Mouse (Mus musculus): ENCODE measurements at regions not wholly inside any gene's neighbourhood (a gene's known extent, or its start where the extent isn't known, plus 50 kb on each side); places are given as distances from the start of the nearest gene placed in this dataset.

DNA sequence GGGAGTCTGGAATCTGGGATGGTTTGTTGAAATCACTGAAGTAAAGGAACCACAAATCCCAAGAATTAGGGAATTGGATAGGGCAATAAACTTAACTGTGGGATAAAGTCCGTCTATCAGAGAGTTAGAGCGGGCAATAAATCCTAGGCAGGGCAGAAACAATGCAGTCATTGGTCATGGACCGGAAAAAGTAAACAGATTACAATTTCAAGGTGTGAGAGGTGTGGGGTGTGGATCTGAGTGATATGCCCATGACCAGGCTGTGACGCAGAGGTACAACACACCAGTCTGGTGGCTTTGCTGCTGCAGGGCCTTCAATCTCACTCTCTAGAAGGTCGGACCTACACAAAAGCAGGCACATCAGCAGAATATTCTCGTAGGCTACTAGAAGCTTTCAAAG, 206.1 kb upstream of the Klf14 start:
- TF ChIP-seq CEBPB (IDR thresholded peaks at IDR 0.05; ENCODE audit: low read depth), result no peak
- TF ChIP-seq MYOG (IDR thresholded peaks at IDR 0.05; ENCODE audit: control insufficient read depth, extremely low read depth, insufficient read length), result no peak
- TF ChIP-seq FOSL1 (IDR thresholded peaks at IDR 0.05; ENCODE audit: insufficient read depth, low read length, poor library complexity, severe bottlenecking), result no peak
- no peak for TF ChIP-seq MAX (IDR thresholded peaks at IDR 0.05)
- TF ChIP-seq USF1 (IDR thresholded peaks at IDR 0.05; ENCODE audit: low read depth), result no peak
- H3K79me3 ChIP-seq (ENCODE audit: low read depth), result no peaks in the 10 kb centered on the region
- H3K27me3 ChIP-seq (ENCODE audit: control insufficient read depth, insufficient read depth, insufficient read length), result no peaks in the 10 kb centered on the region
- peaks cover 35% of the 10 kb centered on the region for H3K36me3 ChIP-seq (ENCODE audit: control insufficient read depth, insufficient read depth)
- H3ac ChIP-seq (ENCODE audit: control insufficient read depth, insufficient read length, low read depth), result no peak overlapping the region
- no peaks in the 10 kb centered on the region for H3K79me2 ChIP-seq (ENCODE audit: control insufficient read depth, insufficient read depth)
- H3K4me3 ChIP-seq (ENCODE audit: insufficient read depth, poor library complexity, severe bottlenecking), result no peak overlapping the region

DNA sequence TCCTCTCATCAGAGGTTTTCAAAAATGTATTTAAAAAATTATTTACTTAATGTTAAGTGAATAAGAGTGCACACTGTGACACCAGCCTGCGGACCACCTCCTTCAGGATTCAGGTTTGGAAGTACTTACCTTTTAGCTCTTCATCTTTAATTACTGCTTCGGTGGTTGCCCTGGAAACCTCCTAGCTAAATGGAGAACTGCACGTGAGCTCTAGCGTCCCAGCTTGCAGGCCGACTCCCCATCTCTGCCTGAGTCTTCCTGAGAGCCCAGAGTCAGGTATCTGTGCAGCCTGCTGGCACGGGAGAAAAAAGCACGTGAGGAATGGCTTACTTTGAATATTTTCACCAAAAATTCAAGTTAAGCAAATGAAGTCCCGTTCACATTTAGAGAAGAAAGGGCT, 207.5 kb upstream of the Klf14 start:
- Histone ChIP-seq H3K79me3 (ENCODE audit: low read depth) (no peaks in the 10 kb centered on the region), H3K36me3 (ENCODE audit: control insufficient read depth, insufficient read depth) (peaks cover 35% of the 10 kb centered on the region), H3K79me2 (ENCODE audit: control insufficient read depth, insufficient read depth) (no peaks in the 10 kb centered on the region), H3ac (ENCODE audit: control insufficient read depth, insufficient read length, low read depth) (no peak overlapping the region), H3K4me3 (ENCODE audit: insufficient read depth, poor library complexity, severe bottlenecking) (no peak overlapping the region), H3K27me3 (ENCODE audit: control insufficient read depth, insufficient read depth, insufficient read length) (no peaks in the 10 kb centered on the region)
- TF ChIP-seq FOSL1 (IDR thresholded peaks at IDR 0.05; ENCODE audit: insufficient read depth, low read length, poor library complexity, severe bottlenecking), result no peak
- no peak for TF ChIP-seq CEBPB (IDR thresholded peaks at IDR 0.05; ENCODE audit: low read depth)
- TF ChIP-seq MYOG (IDR thresholded peaks at IDR 0.05; ENCODE audit: control insufficient read depth, extremely low read depth, insufficient read length), result no peak

DNA sequence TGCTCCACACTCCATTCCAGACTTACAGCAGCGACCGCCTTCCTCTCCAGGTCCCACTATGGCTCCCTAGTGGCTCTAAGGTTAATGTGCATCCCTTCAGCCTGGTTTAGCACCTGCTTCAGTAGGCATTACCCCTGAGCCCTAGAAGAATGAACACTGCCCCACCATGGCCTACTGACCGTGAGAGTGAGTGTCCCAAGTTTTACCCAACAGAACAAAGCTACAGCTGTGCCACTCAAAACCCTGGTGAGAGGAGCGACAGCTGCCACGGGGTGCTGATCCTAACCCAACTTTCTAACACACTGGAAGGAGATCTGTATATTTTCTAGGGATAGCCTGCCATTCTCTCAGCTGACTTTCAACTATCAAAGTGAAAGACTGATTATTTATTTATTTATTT, 208.9 kb upstream of the Klf14 start:
- H3K79me2 ChIP-seq (ENCODE audit: control insufficient read depth, insufficient read depth), result peaks cover 10% of the 10 kb centered on the region
- H3ac ChIP-seq (ENCODE audit: control insufficient read depth, insufficient read length, low read depth), result no peak overlapping the region
- H3K27me3 ChIP-seq (ENCODE audit: control insufficient read depth, insufficient read depth, insufficient read length), result no peaks in the 10 kb centered on the region
- no peak for TF ChIP-seq MYOD1 (IDR thresholded peaks at IDR 0.05; ENCODE audit: control insufficient read depth, insufficient read length, low read depth)
- TF ChIP-seq MYOG (IDR thresholded peaks at IDR 0.05; ENCODE audit: control insufficient read depth, extremely low read depth, insufficient read length), result no peak
- TF ChIP-seq CEBPB (IDR thresholded peaks at IDR 0.05; ENCODE audit: low read depth), result no peak
- H3K4me3 ChIP-seq (ENCODE audit: insufficient read depth, poor library complexity, severe bottlenecking), result no peak overlapping the region
- H3K79me3 ChIP-seq (ENCODE audit: low read depth), result no peaks in the 10 kb centered on the region
- peaks cover 28% of the 10 kb centered on the region for H3K36me3 ChIP-seq (ENCODE audit: control insufficient read depth, insufficient read depth)

DNA sequence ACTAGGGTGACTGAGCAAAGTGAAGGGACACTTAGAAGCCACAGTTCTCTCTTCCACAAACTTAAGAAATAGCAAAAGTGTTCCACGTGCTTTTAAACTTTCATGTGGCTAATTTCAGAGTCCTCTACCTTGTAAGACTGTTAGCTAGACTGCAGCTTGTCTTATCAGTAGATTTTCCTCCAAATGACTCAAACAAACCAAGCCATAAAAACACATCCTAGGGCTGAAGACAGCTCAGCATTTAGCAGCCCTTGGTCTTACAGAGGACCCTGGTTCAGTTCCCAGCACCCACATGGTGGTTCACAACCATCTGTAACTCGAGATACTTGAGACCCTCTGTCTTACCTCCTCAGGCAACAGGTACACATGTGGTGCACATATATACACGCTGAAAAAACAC, 209.9 kb upstream of the Klf14 start:
- TF ChIP-seq MYOD1 (IDR thresholded peaks at IDR 0.05; ENCODE audit: control insufficient read depth, insufficient read length, low read depth) (no peak), FOSL1 (IDR thresholded peaks at IDR 0.05; ENCODE audit: insufficient read depth, low read length, poor library complexity, severe bottlenecking) (no peak), MYOG (IDR thresholded peaks at IDR 0.05; ENCODE audit: control insufficient read depth, extremely low read depth, insufficient read length) (no peak), MAX (IDR thresholded peaks at IDR 0.05) (no peak), CEBPB (IDR thresholded peaks at IDR 0.05; ENCODE audit: low read depth) (no peak), CTCF (IDR thresholded peaks at IDR 0.05; ENCODE audit: control insufficient read depth, insufficient read depth, insufficient read length) (no peak), USF1 (IDR thresholded peaks at IDR 0.05; ENCODE audit: low read depth) (no peak)

DNA sequence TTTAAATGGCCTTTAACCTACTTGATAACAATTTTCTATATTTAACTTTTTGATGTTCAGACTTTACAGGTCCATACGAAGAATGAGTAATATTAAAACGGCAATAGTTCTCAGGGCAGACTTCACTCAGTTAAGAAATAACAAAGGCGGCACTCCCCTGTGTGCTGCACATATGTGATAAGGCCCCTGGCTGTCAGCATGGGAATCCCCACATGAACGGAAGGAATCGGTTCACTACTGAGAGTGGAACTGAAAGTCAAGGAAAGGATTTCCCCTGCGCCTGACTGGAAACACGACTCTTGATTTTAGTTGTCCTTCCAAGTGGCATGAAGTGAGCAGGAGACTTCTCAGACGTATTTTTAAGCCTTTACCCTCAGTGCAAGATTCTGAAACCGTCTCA, 210.5 kb upstream of the Klf14 start:
- Histone ChIP-seq H3K79me3 (ENCODE audit: low read depth) (peaks cover 2% of the 10 kb centered on the region), H3K27me3 (ENCODE audit: control insufficient read depth, insufficient read depth, insufficient read length) (no peaks in the 10 kb centered on the region), H3K36me3 (ENCODE audit: control insufficient read depth, insufficient read depth) (peaks cover 20% of the 10 kb centered on the region), H3ac (ENCODE audit: control insufficient read depth, insufficient read length, low read depth) (no peak overlapping the region), H3K79me2 (ENCODE audit: control insufficient read depth, insufficient read depth) (peaks cover 15% of the 10 kb centered on the region), H3K4me3 (ENCODE audit: insufficient read depth, poor library complexity, severe bottlenecking) (no peak overlapping the region)
- TF ChIP-seq MYOD1 (IDR thresholded peaks at IDR 0.05; ENCODE audit: control insufficient read depth, insufficient read length, low read depth), result no peak
- TF ChIP-seq MYOG (IDR thresholded peaks at IDR 0.05; ENCODE audit: control insufficient read depth, extremely low read depth, insufficient read length), result no peak
- no peak for TF ChIP-seq USF1 (IDR thresholded peaks at IDR 0.05; ENCODE audit: low read depth)
- no peak for TF ChIP-seq CEBPB (IDR thresholded peaks at IDR 0.05; ENCODE audit: low read depth)
- TF ChIP-seq CTCF (IDR thresholded peaks at IDR 0.05; ENCODE audit: control insufficient read depth, insufficient read depth, insufficient read length), result no peak
- TF ChIP-seq FOSL1 (IDR thresholded peaks at IDR 0.05; ENCODE audit: insufficient read depth, low read length, poor library complexity, severe bottlenecking), result no peak
- no peak for TF ChIP-seq MAX (IDR thresholded peaks at IDR 0.05)

More for the DNA sequence above, 209.9 kb upstream of the Klf14 start:
- Histone ChIP-seq H3K36me3 (ENCODE audit: control insufficient read depth, insufficient read depth) (peaks cover 20% of the 10 kb centered on the region), H3ac (ENCODE audit: control insufficient read depth, insufficient read length, low read depth) (no peak overlapping the region), H3K27me3 (ENCODE audit: control insufficient read depth, insufficient read depth, insufficient read length) (no peaks in the 10 kb centered on the region), H3K79me3 (ENCODE audit: low read depth) (no peaks in the 10 kb centered on the region), H3K79me2 (ENCODE audit: control insufficient read depth, insufficient read depth) (peaks cover 10% of the 10 kb centered on the region), H3K4me3 (ENCODE audit: insufficient read depth, poor library complexity, severe bottlenecking) (no peak overlapping the region)

DNA sequence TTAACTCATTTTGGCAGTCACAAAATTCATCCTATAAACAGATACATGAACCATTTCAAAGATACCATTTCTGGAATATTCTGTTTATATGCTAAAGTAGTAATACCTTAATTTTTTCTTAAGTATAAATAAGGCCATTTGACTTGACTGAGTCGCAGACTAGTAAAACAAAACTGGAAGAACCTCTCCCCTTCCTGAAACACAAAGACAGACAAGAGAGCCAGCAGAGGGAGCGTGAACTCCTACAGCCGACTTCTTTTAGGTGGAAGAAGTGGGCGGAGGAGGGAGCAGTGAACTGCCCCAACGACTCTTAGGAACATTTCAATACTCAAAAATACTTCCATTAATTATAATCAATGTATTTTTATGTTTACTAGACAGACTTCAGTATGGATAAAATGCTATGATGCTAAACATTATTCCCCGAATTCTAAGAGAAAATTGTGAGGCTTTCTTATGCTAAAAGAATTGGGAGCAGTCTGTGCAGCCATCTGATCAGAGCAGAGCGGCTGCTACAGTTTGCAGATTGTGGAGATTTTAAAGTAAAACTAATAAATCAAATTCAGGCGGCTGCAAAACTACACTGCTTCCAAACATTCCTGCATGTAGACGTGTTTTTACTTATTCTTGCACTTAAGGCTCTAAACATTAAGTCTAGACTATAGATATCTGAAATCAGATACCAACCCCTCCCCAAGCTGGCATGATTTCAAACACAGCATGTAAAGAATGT, 211.2 kb upstream of the Klf14 start:
- Histone ChIP-seq H3K4me3 (ENCODE audit: insufficient read depth, poor library complexity, severe bottlenecking) (no peak overlapping the region), H3K79me2 (ENCODE audit: control insufficient read depth, insufficient read depth) (peaks cover 19% of the 10 kb centered on the region), H3K27me3 (ENCODE audit: control insufficient read depth, insufficient read depth, insufficient read length) (no peaks in the 10 kb centered on the region), H3K36me3 (ENCODE audit: control insufficient read depth, insufficient read depth) (peaks cover 13% of the 10 kb centered on the region), H3ac (ENCODE audit: control insufficient read depth, insufficient read length, low read depth) (no peak overlapping the region), H3K79me3 (ENCODE audit: low read depth) (peaks cover 2% of the 10 kb centered on the region)
- TF ChIP-seq CEBPB (IDR thresholded peaks at IDR 0.05; ENCODE audit: low read depth) (no peak), USF1 (IDR thresholded peaks at IDR 0.05; ENCODE audit: low read depth) (no peak), CTCF (IDR thresholded peaks at IDR 0.05; ENCODE audit: control insufficient read depth, insufficient read depth, insufficient read length) (no peak), FOSL1 (IDR thresholded peaks at IDR 0.05; ENCODE audit: insufficient read depth, low read length, poor library complexity, severe bottlenecking) (no peak), MAX (IDR thresholded peaks at IDR 0.05) (no peak), MYOG (IDR thresholded peaks at IDR 0.05; ENCODE audit: control insufficient read depth, extremely low read depth, insufficient read length) (no peak), MYOD1 (IDR thresholded peaks at IDR 0.05; ENCODE audit: control insufficient read depth, insufficient read length, low read depth) (no peak)

Measured in C2C12 (cell line).